Mouse (Mus musculus) heart, embryonic 11.5 days (tissue): ENCODE results near the gene Smco3. TPM values are rescaled to one million over a fixed set of nuclear protein-coding genes. Genes with fewer than 3 reads are reported as not detected.

Source experiments
- ATAC-seq: fragments of 200-750 bp; cut with Nextera tagmentation; replicated peaks from 2 replicates; pipeline ENCODE4 v1.8.0; 2017; ENCODE audit warnings: moderate library complexity; ENCODE audit not compliant: insufficient number of reproducible peaks, low FRiP score, low TSS enrichment
- H3K27ac ChIP-seq: fragments of 300-500 bp; sonication (generic); 2 replicates; pipeline ENCODE4 v1.5.1; 2014; ENCODE audit warnings: mild to moderate bottlenecking, low read depth, low read length
- H3K27me3 ChIP-seq: fragments of 300-500 bp; sonication (generic); 2 replicates; pipeline ENCODE4 v1.6.1; 2014; ENCODE audit warnings: mild to moderate bottlenecking, low read length, mixed read lengths; ENCODE audit not compliant: control insufficient read depth, insufficient read depth
- H3K36me3 ChIP-seq: fragments of 300-500 bp; sonication (generic); 2 replicates; pipeline ENCODE4 v1.6.1; 2014; ENCODE audit warnings: mild to moderate bottlenecking, low read length, moderate library complexity, mixed read lengths; ENCODE audit not compliant: control insufficient read depth, insufficient read depth
- H3K4me1 ChIP-seq: fragments of 300-500 bp; sonication (generic); 2 replicates; pipeline ENCODE4 v1.6.1; 2014; ENCODE audit warnings: low read length; ENCODE audit not compliant: control insufficient read depth, insufficient read depth
- H3K4me2 ChIP-seq: fragments of 300-500 bp; sonication (generic); 2 replicates; pipeline ENCODE4 v1.6.1; 2014; ENCODE audit warnings: mild to moderate bottlenecking, moderate library complexity
- H3K4me3 ChIP-seq: fragments of 300-500 bp; sonication (generic); 2 replicates; pipeline ENCODE4 v1.5.1; 2014; ENCODE audit warnings: low read depth, low read length
- H3K9ac ChIP-seq: fragments of 300-500 bp; sonication (generic); 2 replicates; pipeline ENCODE4 v1.6.1; 2014; ENCODE audit warnings: mild to moderate bottlenecking, low read depth, low read length, moderate library complexity
- H3K9me3 ChIP-seq: fragments of 300-500 bp; sonication (generic); replicated peaks from 2 replicates; pipeline ENCODE4 v1.6.1; 2016; ENCODE audit warnings: low read length; ENCODE audit not compliant: control insufficient read depth
- WGBS: fragments of 180-500 bp; shearing (Covaris S2); extraction: QIAGEN DNeasy Blood & Tissue Kit; methylation state at CpG from one replicate; pipeline ENCODE4 v1.1.7; 2014; ENCODE audit not compliant: insufficient replicate concordance; 5-methylcytosine and 5-hydroxymethylcytosine counted together
- polyA plus RNA-seq: library from polyadenylated mRNA; unstranded; fragments of >200 nt; fragmentation: Nextera tagmentation; extraction: Ambion mirVana; gene quantifications from 2 replicates; pipeline ENCODE4 v1.2.1, GENCODE M21; 2014

Gene Smco3
- polyA plus RNA-seq, 1 experiment from 2014 or later: not detected

GRCm38 (mm10) chr6:136817549-136817948 lies 17.7 kb downstream of the Smco3 start:
- H3K9ac ChIP-seq: no peak overlapping the region
- H3K27ac ChIP-seq: no peak overlapping the region
- no peak for ATAC-seq
- H3K4me1 ChIP-seq: peaks cover 2% of the 10 kb centered on the region; the same call in 1 of the 2 replicates
- no peaks in the 10 kb centered on the region for H3K27me3 ChIP-seq
- peaks cover 71% of the 10 kb centered on the region for H3K36me3 ChIP-seq
- H3K9me3 ChIP-seq: no peaks in the 10 kb centered on the region
- H3K4me2 ChIP-seq: no peak overlapping the region
- H3K4me3 ChIP-seq: no peak overlapping the region
- WGBS: 95% methylated on average over 3 of the region's 3 CpGs

GRCm38 (mm10) chr6:136816826-136817225 lies 18.4 kb downstream of the Smco3 start:
- WGBS: 92% methylated on average over 21 of the region's 21 CpGs
- H3K27ac ChIP-seq: no peak overlapping the region
- no peak for ATAC-seq
- H3K9me3 ChIP-seq: no peaks in the 10 kb centered on the region
- no peak overlapping the region for H3K9ac ChIP-seq
- H3K36me3 ChIP-seq: peaks cover 65% of the 10 kb centered on the region
- H3K27me3 ChIP-seq: no peaks in the 10 kb centered on the region
- no peak overlapping the region for H3K4me3 ChIP-seq
- H3K4me1 ChIP-seq: peaks cover 2% of the 10 kb centered on the region; the same call in 1 of the 2 replicates
- H3K4me2 ChIP-seq: no peak overlapping the region

GRCm38 (mm10) chr6:136815381-136815780 lies 19.9 kb downstream of the Smco3 start:
- H3K4me3 ChIP-seq: no peak overlapping the region
- no peak for ATAC-seq
- no peaks in the 10 kb centered on the region for H3K4me1 ChIP-seq
- H3K27ac ChIP-seq: no peak overlapping the region
- peaks cover 53% of the 10 kb centered on the region for H3K36me3 ChIP-seq
- no peak overlapping the region for H3K9ac ChIP-seq
- no peaks in the 10 kb centered on the region for H3K27me3 ChIP-seq
- WGBS: 97% methylated on average over 7 of the region's 7 CpGs
- no peak overlapping the region for H3K4me2 ChIP-seq
- no peaks in the 10 kb centered on the region for H3K9me3 ChIP-seq

- Histone ChIP-seq H3K4me1 (peaks cover 9% of the 10 kb centered on the region), H3K36me3 (peaks cover 40% of the 10 kb centered on the region), H3K4me2 (no peak overlapping the region), H3K9me3 (no peaks in the 10 kb centered on the region), H3K27me3 (no peaks in the 10 kb centered on the region), H3K27ac (no peak overlapping the region), H3K4me3 (no peak overlapping the region), H3K9ac (no peak overlapping the region)
- no peak for ATAC-seq
- 42% methylated on average over 4 of the region's 4 CpGs for WGBS
Observed at GRCm38 (mm10) chr6:136813117-136813516, 22.1 kb downstream of the Smco3 start.

GRCm38 (mm10) chr6:136811196-136811595 lies 24.1 kb downstream of the Smco3 start:
- ATAC-seq: no peak
- WGBS: 85% methylated on average over 10 of the region's 10 CpGs
- Histone ChIP-seq H3K4me3 (no peak overlapping the region), H3K36me3 (peaks cover 24% of the 10 kb centered on the region), H3K9me3 (no peaks in the 10 kb centered on the region), H3K4me1 (peaks cover 9% of the 10 kb centered on the region), H3K4me2 (no peak overlapping the region), H3K9ac (no peak overlapping the region), H3K27me3 (no peaks in the 10 kb centered on the region), H3K27ac (no peak overlapping the region)

- Histone ChIP-seq H3K9me3 (no peaks in the 10 kb centered on the region), H3K4me3 (peak overlapping the region; percentile 87), H3K27ac (no peak overlapping the region), H3K27me3 (no peaks in the 10 kb centered on the region), H3K4me2 (peak overlapping the region; percentile 93), H3K4me1 (peaks cover 9% of the 10 kb centered on the region), H3K36me3 (peaks cover 14% of the 10 kb centered on the region; the same call in 1 of the 2 replicates), H3K9ac (no peak overlapping the region)
- no peak for ATAC-seq
- WGBS: 64% methylated on average over 13 of the region's 13 CpGs
Observed at GRCm38 (mm10) chr6:136809673-136810072, 25.6 kb downstream of the Smco3 start.

GRCm38 (mm10) chr6:136809077-136809476 lies 26.2 kb downstream of the Smco3 start:
- H3K36me3 ChIP-seq: peaks cover 8% of the 10 kb centered on the region; the same call in 1 of the 2 replicates
- peaks cover 9% of the 10 kb centered on the region for H3K4me1 ChIP-seq
- H3K4me3 ChIP-seq: peak overlapping the region; percentile 87
- H3K4me2 ChIP-seq: peak overlapping the region; percentile 93
- no peak for ATAC-seq
- peak overlapping the region; percentile 78 for H3K9ac ChIP-seq
- no peak overlapping the region for H3K27ac ChIP-seq
- no peaks in the 10 kb centered on the region for H3K9me3 ChIP-seq
- WGBS: 22% methylated on average over 14 of the region's 14 CpGs
- H3K27me3 ChIP-seq: no peaks in the 10 kb centered on the region

GRCm38 (mm10) chr6:136808631-136809046 lies 26.6 kb downstream of the Smco3 start:
- no peaks in the 10 kb centered on the region for H3K9me3 ChIP-seq
- H3K27me3 ChIP-seq: no peaks in the 10 kb centered on the region
- ATAC-seq: peak; percentile 9; the same call in 1 of the 2 replicates
- peak overlapping the region; percentile 78 for H3K9ac ChIP-seq
- peak overlapping the region; percentile 87 for H3K4me3 ChIP-seq
- no peak overlapping the region for H3K27ac ChIP-seq
- peak overlapping the region; percentile 93 for H3K4me2 ChIP-seq
- WGBS: under 1% methylated on average over 28 of the region's 28 CpGs
- peaks cover 5% of the 10 kb centered on the region; the same call in 1 of the 2 replicates for H3K36me3 ChIP-seq
- H3K4me1 ChIP-seq: peaks cover 9% of the 10 kb centered on the region

GRCm38 (mm10) chr6:136808014-136808417 lies 27.2 kb downstream of the Smco3 start, which contains the start of gene H2afj:
TSS of gene H2afj (plus strand) at chr6:136808244.
- peak; percentile 87 for ATAC-seq
- Histone ChIP-seq H3K9me3 (no peaks in the 10 kb centered on the region), H3K4me2 (peak within 1 kb of the TSS; percentile 93), H3K4me1 (peaks cover 11% of the 10 kb centered on the region), H3K9ac (peak within 1 kb of the TSS; percentile 78), H3K4me3 (peak within 1 kb of the TSS; percentile 87), H3K36me3 (peaks cover 2% of the 10 kb centered on the region; the same call in 1 of the 2 replicates), H3K27me3 (no peaks in the 10 kb centered on the region), H3K27ac (peak within 1 kb of the TSS; percentile 41; the same call in 1 of the 2 replicates)
- 0% methylated on average over 34 of the region's 34 CpGs for WGBS
